In genomic region chr4:41348584-41349198, GRCm38 (mm10) we compare ENCODE assay signal across 8 mouse cellular contexts. TPM values are rescaled to one million over a fixed set of nuclear protein-coding genes. Genes with fewer than 3 reads are reported as not detected.
A peak's percentile ranks its signal among the peaks of the same experiment; 100 is the strongest.
DNase-seq lines count a peak whose midpoint lies in the region; ATAC-seq lines count a peak whose summit lies in the region.

TSS of gene Ubap1 (plus strand) at chr4:41348996.

- H3K9ac ChIP-seq in hindbrain, embryonic 15.5 days: peak within 1 kb of the TSS; percentile 82

- H3K27me3 ChIP-seq in hindbrain, embryonic 15.5 days: no peaks in the 10 kb centered on the region

- H3K4me3 ChIP-seq in hindbrain, embryonic 15.5 days: peak within 1 kb of the TSS; percentile 90

- H3K9me3 ChIP-seq in hindbrain, embryonic 15.5 days: no peaks in the 10 kb centered on the region

- peak within 1 kb of the TSS; percentile 98 for H3K27ac ChIP-seq in hindbrain, embryonic 15.5 days (replicated peaks)

- H3K4me1 ChIP-seq in hindbrain, embryonic 15.5 days (replicated peaks): peaks cover 19% of the 10 kb centered on the region

- peak; percentile 98 for ATAC-seq in hindbrain, embryonic 15.5 days (ENCODE audit: low FRiP score, low read depth)

- 0% methylated on average over 25 of the region's 31 CpGs for WGBS in hindbrain, embryonic 15.5 days

- H3K4me2 ChIP-seq in hindbrain, embryonic 15.5 days: peak within 1 kb of the TSS; percentile 71

- no peaks in the 10 kb centered on the region; the same call in 1 of the 2 replicates for H3K36me3 ChIP-seq in hindbrain, embryonic 15.5 days

- peak; percentile 87 for DNase-seq in T-cell, adult 2 months (ENCODE audit: low spot score)
- peak; percentile 89 to 93 for DNase-seq in cerebellum, postnatal 36 days
- DNase-seq in frontal cortex, postnatal 36 days (ENCODE audit: low spot score in 2 of 2): peak; percentile 89 to 90
- DNase-seq in left cerebral cortex, adult 11 months (ENCODE audit: low spot score): peak; percentile 83
- peak; percentile 96 to 97 for DNase-seq in lung, postnatal 4 days
- DNase-seq in retina, postnatal 7 days (ENCODE audit: low read depth, low spot score): peak; percentile 98
- peak; percentile 76 for DNase-seq in urinary bladder, adult 2 months (ENCODE audit: low spot score)

RNA-seq across cellular contexts. Expression of gene Ubap1, which starts in this region (rescaled TPM):
- 63.4 and 69.5 TPM in 2 replicates for polyA plus RNA-seq in hindbrain, embryonic 15.5 days (2015; fragmentation: Nextera tagmentation; extraction: Ambion mirVana)
- 47.2 and 52.7 TPM in 2 replicates for polyA plus RNA-seq in urinary bladder, adult 2 months (2012; rRNA removed)

Comparison
In these comparisons a context has a peak if more than half of its experiments do, and no peak if none do; other contexts are left out.
1. Peak in every context shown above with its lines: DNase-seq, ATAC-seq, H3K4me3 ChIP-seq and H3K27ac ChIP-seq.